Mouse (Mus musculus) kidney, embryonic 14.5 days (tissue): ENCODE data around the gene Cfdp1. TPM values are rescaled to one million over a fixed set of nuclear protein-coding genes. Genes with fewer than 3 reads are reported as not detected.
A peak's percentile ranks its signal among the peaks of the same experiment; 100 is the strongest.

ENCODE experiments used
- ATAC-seq: fragments of 200-750 bp; cut with Nextera tagmentation; 2 replicates; pipeline ENCODE4 v1.8.0; 2017; ENCODE audit warnings: moderate number of reproducible peaks, mild to moderate bottlenecking, moderate TSS enrichment, moderate library complexity; ENCODE audit not compliant: low FRiP score, low TSS enrichment
- H3K27ac ChIP-seq: fragments of 300-500 bp; sonication (generic); 2 replicates; pipeline ENCODE4 v1.5.1; 2014; ENCODE audit warnings: low read depth, mild to moderate bottlenecking, low read length, moderate library complexity, mixed read lengths
- H3K27me3 ChIP-seq: fragments of 300-500 bp; sonication (generic); 2 replicates; pipeline ENCODE4 v1.6.1; 2014; ENCODE audit warnings: mild to moderate bottlenecking, low read length; ENCODE audit not compliant: control insufficient read depth, insufficient read depth
- H3K36me3 ChIP-seq: fragments of 300-500 bp; sonication (generic); 2 replicates; pipeline ENCODE4 v1.6.1; 2014; ENCODE audit warnings: low read length, mixed read lengths; ENCODE audit not compliant: control insufficient read depth, insufficient read depth
- H3K4me1 ChIP-seq: fragments of 300-500 bp; sonication (generic); 2 replicates; pipeline ENCODE4 v1.6.1; 2014; ENCODE audit warnings: low read length, mixed read lengths; ENCODE audit not compliant: control insufficient read depth, insufficient read depth
- H3K4me2 ChIP-seq: fragments of 300-500 bp; sonication (generic); replicated peaks from 2 replicates; pipeline ENCODE4 v1.6.1; 2014; ENCODE audit warnings: low read depth, mild to moderate bottlenecking, low read length
- H3K4me3 ChIP-seq: fragments of 300-500 bp; sonication (generic); 2 replicates; pipeline ENCODE4 v1.5.1; 2014; ENCODE audit warnings: mild to moderate bottlenecking, low read length
- H3K9ac ChIP-seq: fragments of 300-500 bp; sonication (generic); 2 replicates; pipeline ENCODE4 v1.6.1; 2014; ENCODE audit warnings: low read depth, mild to moderate bottlenecking, low read length, moderate library complexity
- H3K9me3 ChIP-seq: fragments of 300-500 bp; sonication (generic); 2 replicates; pipeline ENCODE4 v1.6.1; 2016; ENCODE audit warnings: low read length; ENCODE audit not compliant: control insufficient read depth
- WGBS: fragments of 180-500 bp; shearing (Covaris S2); extraction: QIAGEN DNeasy Blood & Tissue Kit; methylation state at CpG from one replicate; pipeline ENCODE4 v1.1.7; 2014; 5-methylcytosine and 5-hydroxymethylcytosine counted together
- polyA plus RNA-seq: library from polyadenylated mRNA; unstranded; fragments of >200 nt; fragmentation: Nextera tagmentation; extraction: Ambion mirVana; gene quantifications from 2 replicates; pipeline ENCODE4 v1.2.1, GENCODE M21; 2014

The Cfdp1 gene
- polyA plus RNA-seq, 1 experiment from 2014 or later, result 221 TPM

DNA sequence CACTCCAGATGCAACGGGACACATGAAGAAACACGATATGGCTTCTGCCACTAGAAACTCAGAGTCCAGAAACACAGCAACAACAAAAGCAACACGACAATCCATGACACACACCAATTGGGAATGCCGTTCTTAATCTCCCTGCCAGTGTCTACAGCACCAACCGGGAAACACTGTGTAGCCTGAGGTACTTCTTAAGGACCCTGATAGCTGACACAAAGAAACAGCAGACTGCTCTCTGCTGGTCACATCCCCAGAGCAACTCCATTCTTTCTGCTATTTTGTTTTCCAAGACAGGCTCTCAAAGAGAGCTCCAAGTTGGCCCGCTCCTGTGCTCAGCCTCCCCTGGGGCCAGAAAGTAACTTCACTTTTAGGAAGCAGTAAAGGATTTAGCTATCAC lies 20.1 kb downstream of the Cfdp1 start:
- peak; percentile 64 for ATAC-seq
- Histone ChIP-seq H3K27me3 (no peaks in the 10 kb centered on the region), H3K36me3 (peaks cover 36% of the 10 kb centered on the region), H3K9ac (no peak overlapping the region), H3K9me3 (no peaks in the 10 kb centered on the region), H3K4me3 (no peak overlapping the region), H3K27ac (peak overlapping the region; percentile 24; the same call in 1 of the 2 replicates), H3K4me2 (no peak overlapping the region), H3K4me1 (peaks cover 20% of the 10 kb centered on the region)
- WGBS, result 21% methylated on average over 6 of the region's 6 CpGs

DNA sequence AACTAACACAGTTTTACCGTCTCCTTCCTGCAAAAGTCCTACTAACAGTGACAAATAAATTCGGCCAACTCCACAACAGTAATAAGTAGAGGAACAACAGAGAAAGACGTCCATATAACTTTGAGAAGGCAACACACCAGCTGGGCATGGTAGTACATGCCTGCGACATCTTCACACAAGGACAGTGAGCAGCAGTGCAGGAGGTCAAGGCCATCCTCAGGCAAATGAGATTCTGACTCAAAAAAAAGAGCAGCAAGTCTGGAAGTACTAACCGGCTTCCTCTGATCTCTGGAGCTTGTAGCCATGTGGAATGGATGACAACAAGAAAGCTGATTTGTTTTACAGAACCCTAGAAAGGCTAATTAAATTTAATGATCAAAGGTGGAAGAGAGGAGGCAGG lies 21.1 kb downstream of the Cfdp1 start:
- Histone ChIP-seq H3K4me3 (no peak overlapping the region), H3K36me3 (peaks cover 35% of the 10 kb centered on the region), H3K4me2 (no peak overlapping the region), H3K27me3 (no peaks in the 10 kb centered on the region), H3K4me1 (peaks cover 20% of the 10 kb centered on the region), H3K9ac (no peak overlapping the region), H3K9me3 (no peaks in the 10 kb centered on the region), H3K27ac (no peak overlapping the region)
- WGBS, result 34% methylated on average over 5 of the region's 5 CpGs
- 0 out of 2 replicates have a peak, but pooled peaks have one; percentile 28 for ATAC-seq

GRCm38 (mm10) chr8:111831996-111832395 lies 22.1 kb downstream of the Cfdp1 start:
- Histone ChIP-seq H3K4me1 (peaks cover 20% of the 10 kb centered on the region), H3K36me3 (peaks cover 27% of the 10 kb centered on the region), H3K27me3 (no peaks in the 10 kb centered on the region), H3K27ac (no peak overlapping the region), H3K4me2 (no peak overlapping the region), H3K9me3 (no peaks in the 10 kb centered on the region), H3K9ac (no peak overlapping the region), H3K4me3 (no peak overlapping the region)
- ATAC-seq, result no peak
- WGBS, result 45% methylated on average over 4 of the region's 4 CpGs

GRCm38 (mm10) chr8:111828595-111828994 lies 25.5 kb downstream of the Cfdp1 start:
- peaks cover 17% of the 10 kb centered on the region for H3K4me1 ChIP-seq
- 83% methylated on average over 6 of the region's 6 CpGs for WGBS
- no peaks in the 10 kb centered on the region for H3K9me3 ChIP-seq
- no peak overlapping the region for H3K4me2 ChIP-seq
- no peak for ATAC-seq
- no peak overlapping the region for H3K4me3 ChIP-seq
- peaks cover 48% of the 10 kb centered on the region for H3K36me3 ChIP-seq
- H3K27me3 ChIP-seq, result no peaks in the 10 kb centered on the region
- H3K27ac ChIP-seq, result no peak overlapping the region
- no peak overlapping the region for H3K9ac ChIP-seq

- peaks cover 57% of the 10 kb centered on the region for H3K36me3 ChIP-seq
- H3K4me3 ChIP-seq, result no peak overlapping the region
- no peak overlapping the region for H3K27ac ChIP-seq
- H3K9me3 ChIP-seq, result no peaks in the 10 kb centered on the region
- H3K4me2 ChIP-seq, result no peak overlapping the region
- no peaks in the 10 kb centered on the region for H3K4me1 ChIP-seq
- H3K27me3 ChIP-seq, result no peaks in the 10 kb centered on the region
- ATAC-seq, result no peak
- WGBS, result 61% methylated on average over 6 of the region's 6 CpGs
- no peak overlapping the region for H3K9ac ChIP-seq
Observed at GRCm38 (mm10) chr8:111825219-111825618, 28.9 kb downstream of the Cfdp1 start.

- Histone ChIP-seq H3K27ac (no peak overlapping the region), H3K27me3 (no peaks in the 10 kb centered on the region), H3K9ac (no peak overlapping the region), H3K4me2 (no peak overlapping the region), H3K4me3 (no peak overlapping the region), H3K4me1 (no peaks in the 10 kb centered on the region), H3K9me3 (no peaks in the 10 kb centered on the region), H3K36me3 (peaks cover 52% of the 10 kb centered on the region)
- WGBS, result 97% methylated on average over 5 of the region's 5 CpGs
- no peak for ATAC-seq
Observed at GRCm38 (mm10) chr8:111824334-111824733, 29.8 kb downstream of the Cfdp1 start.

GRCm38 (mm10) chr8:111821199-111821598 lies 32.9 kb downstream of the Cfdp1 start:
- H3K4me2 ChIP-seq, result no peak overlapping the region
- H3K27me3 ChIP-seq, result no peaks in the 10 kb centered on the region
- peak overlapping the region; percentile 59; the same call in 1 of the 2 replicates for H3K27ac ChIP-seq
- ATAC-seq, result no peak
- no peak overlapping the region for H3K9ac ChIP-seq
- no peaks in the 10 kb centered on the region for H3K9me3 ChIP-seq
- H3K36me3 ChIP-seq, result peaks cover 38% of the 10 kb centered on the region; the same call in 1 of the 2 replicates
- no peak overlapping the region for H3K4me3 ChIP-seq
- H3K4me1 ChIP-seq, result no peaks in the 10 kb centered on the region
- 79% methylated on average over 10 of the region's 10 CpGs for WGBS

DNA sequence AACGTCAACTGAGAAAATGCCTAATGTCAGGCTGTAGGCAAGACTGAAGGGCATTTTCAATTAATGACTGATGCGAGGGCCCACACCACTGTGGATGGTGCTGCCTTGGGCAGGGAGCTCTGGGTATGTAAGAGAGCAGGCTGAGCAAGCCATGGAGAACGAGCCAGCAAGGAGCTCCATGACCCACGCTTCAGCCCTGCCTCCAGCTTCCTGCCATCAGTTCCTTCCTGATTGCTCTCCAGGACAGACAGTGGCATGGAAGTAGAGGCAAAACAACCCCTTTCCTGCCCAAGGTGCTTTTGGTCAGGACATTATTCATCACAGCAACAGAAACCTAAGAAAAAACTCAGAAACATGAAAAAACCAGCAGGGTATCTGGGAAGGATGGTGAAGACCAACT lies 33.4 kb downstream of the Cfdp1 start:
- no peak for ATAC-seq
- Histone ChIP-seq H3K4me2 (no peak overlapping the region), H3K27ac (0 out of 2 replicates have a peak overlapping the region, but pooled peaks have one; percentile 42), H3K36me3 (peaks cover 37% of the 10 kb centered on the region), H3K4me3 (no peak overlapping the region), H3K9me3 (no peaks in the 10 kb centered on the region), H3K27me3 (no peaks in the 10 kb centered on the region), H3K4me1 (no peaks in the 10 kb centered on the region), H3K9ac (no peak overlapping the region)
- WGBS, result 82% methylated on average over 4 of the region's 4 CpGs

- Histone ChIP-seq H3K36me3 (peaks cover 37% of the 10 kb centered on the region), H3K4me3 (no peak overlapping the region), H3K9me3 (no peaks in the 10 kb centered on the region), H3K27ac (peak overlapping the region; percentile 42; the same call in 1 of the 2 replicates), H3K4me1 (no peaks in the 10 kb centered on the region), H3K4me2 (no peak overlapping the region), H3K9ac (no peak overlapping the region), H3K27me3 (no peaks in the 10 kb centered on the region)
- WGBS, result 83% methylated on average over 12 of the region's 12 CpGs
- no peak for ATAC-seq
Observed at GRCm38 (mm10) chr8:111820018-111820417, 34.1 kb downstream of the Cfdp1 start.
